Mouse (Mus musculus) left cerebral cortex, postnatal 36 days (tissue): Measurements from ENCODE around the gene Erv3. TPM values are rescaled to one million over a fixed set of nuclear protein-coding genes. Genes with fewer than 3 reads are reported as not detected.
A peak's percentile ranks its signal among the peaks of the same experiment; 100 is the strongest.

Source experiments
- DNase-seq, 2 experiments: peaks; one replicate each; pipeline ENCODE4 v3.0.0; 2021 to 2022; ENCODE audit warnings: low spot score in 2 of 2, mixed read lengths in 1 of 2
- intact Hi-C: fragments of 180-260 bp; cut with DNase I; formaldehyde crosslinking; loops from one replicate; pipeline ENCODE4 v1.15.1; 2025
- total RNA-seq, 2 experiments: library from RNA; stranded (reverse); gene quantifications; 2 replicates each; pipeline ENCODE4 v1.2.3; 2021

Erv3 gene
- total RNA-seq, 2 experiments from 2014 or later: 0.15 to 0.23 TPM

DNA sequence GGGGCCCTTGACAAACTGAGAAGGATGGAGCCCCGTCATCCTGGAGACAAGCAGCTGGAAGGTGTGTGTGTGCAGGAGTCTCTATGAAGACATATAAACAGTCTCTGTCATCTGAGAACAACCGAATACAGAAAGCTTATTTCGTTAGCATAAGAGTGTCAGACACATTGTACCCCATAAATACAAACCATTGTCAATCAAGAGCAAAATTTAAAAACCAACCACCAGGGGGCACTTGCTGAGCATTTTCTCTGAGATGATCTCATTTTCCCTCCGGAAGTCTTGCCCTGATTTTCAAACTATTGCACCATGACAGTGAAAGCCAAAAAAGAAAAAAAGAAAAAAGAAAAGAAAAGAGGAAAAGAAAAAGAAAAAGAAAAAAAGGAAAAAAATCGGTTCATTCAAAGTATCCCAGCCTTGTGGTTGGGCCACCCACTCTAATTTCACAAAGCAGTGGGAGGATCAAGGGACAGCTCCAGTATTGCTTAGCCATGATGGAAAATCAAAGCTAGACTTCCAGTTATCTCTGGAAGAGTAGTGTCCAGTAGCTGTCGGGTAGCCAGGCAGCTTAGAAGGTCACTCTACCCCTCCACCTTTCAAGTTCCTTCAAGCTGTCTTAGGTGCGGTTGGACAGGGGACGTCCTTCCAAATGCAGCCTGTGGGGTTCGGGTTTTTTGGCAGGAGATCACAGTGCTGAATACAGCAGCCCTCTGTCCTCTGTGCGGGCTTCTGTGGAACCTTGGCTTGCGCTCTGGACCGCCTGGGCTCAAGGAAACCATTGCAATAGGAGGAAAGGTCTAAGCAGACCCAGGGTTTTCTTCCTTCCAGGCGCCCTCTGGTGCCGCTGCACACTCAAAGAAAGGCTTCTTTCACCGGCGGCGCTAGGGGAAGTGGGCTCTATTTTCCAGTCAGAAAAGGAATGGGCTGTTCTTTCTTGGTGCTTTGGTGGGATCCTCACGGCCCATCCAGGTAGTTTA lies 31.3 kb downstream of the Erv3 start:
- DNase-seq: peak; percentile 36 to 45
- intact Hi-C loops: loop anchor here (1.0 to 10.0 kb wide), 5 partner anchors 69 to 417 kb away; partner anchors contain the start of gene Tmem230

DNA sequence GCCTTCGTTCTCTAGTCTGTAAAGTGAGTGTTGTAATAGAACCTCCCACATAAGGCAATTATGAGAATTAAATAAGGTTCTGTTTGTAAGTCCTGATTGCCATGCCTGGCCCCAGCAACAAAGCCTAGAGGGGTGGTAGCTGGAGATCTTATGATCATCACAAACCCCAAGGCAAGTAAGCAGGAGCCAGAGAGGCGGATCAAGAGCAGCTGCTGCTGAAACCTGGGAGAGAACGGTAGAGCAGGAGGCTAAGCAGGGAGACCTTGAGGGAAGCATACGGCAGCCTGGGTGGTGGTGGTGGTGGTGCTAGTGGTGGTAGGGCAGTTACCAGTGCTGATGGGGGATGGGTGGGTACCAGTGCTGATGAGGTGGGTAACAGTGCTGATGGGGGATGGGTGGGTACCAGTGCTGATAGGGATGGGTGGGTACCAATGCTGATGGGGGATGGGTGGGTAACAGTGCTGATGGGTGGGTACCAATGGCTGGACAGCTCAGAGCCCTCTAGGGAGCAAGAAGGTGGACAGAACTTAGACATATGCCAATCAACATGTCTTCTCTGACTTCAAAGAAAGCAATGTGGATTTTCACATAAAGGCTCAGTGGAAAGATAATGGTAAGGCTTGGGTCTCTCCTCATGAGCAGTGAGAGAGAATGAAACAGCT lies 32.4 kb downstream of the Erv3 start:
- intact Hi-C loops: loop anchor here (5.0 to 10.0 kb wide), 3 partner anchors 70 to 418 kb away; partner anchors contain the start of gene Tmem230

DNA sequence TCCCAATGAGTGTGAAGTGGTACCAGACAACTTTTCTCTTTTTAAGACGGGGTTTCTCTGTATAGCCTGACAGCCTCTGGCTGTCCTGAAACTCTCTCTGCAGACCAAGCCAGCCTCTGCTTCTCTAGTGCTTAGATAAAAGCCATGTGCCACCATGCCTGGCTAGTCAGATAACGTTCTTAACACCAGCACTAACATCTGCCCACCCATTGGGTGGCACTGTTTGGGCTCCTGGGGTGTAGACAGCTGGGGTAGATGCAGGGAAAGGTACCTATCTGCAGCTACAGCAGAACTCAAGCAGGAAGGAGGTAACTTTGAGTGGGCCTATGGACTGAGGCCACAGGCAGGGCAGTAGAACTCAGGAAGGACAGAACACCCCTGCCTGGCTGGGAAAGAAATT lies 34.0 kb downstream of the Erv3 start:
- intact Hi-C loops: loop anchor here (5.0 to 10.0 kb wide), 3 partner anchors 72 to 419 kb away; partner anchors contain the start of gene Tmem230
- no peak for DNase-seq

More for the DNA sequence above, 32.4 kb downstream of the Erv3 start:
- DNase-seq: no peak

DNA sequence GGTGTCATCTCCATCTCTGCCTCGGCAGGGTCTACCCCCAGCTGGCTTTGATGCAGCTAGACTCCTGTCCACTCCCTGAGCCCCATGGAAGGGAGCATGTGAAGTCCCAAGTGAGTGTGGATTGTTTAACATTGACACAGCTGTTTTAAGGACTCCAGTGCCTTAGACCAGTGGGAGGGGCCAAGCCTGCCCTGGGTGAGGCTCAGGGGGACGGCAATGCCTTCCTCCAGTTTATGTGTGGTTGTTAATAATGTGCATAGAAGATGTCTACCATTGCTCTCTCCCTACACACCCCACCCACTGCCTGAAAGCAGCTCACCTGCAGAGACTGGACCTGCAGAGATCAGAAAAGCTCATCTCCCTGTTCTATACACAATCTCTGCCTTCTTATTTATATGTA lies 35.6 kb downstream of the Erv3 start:
- intact Hi-C loops: loop anchor here (10.0 kb wide), 2 partner anchors 281 to 421 kb away; partner anchors contain the start of gene Tmem230
- no peak for DNase-seq

DNA sequence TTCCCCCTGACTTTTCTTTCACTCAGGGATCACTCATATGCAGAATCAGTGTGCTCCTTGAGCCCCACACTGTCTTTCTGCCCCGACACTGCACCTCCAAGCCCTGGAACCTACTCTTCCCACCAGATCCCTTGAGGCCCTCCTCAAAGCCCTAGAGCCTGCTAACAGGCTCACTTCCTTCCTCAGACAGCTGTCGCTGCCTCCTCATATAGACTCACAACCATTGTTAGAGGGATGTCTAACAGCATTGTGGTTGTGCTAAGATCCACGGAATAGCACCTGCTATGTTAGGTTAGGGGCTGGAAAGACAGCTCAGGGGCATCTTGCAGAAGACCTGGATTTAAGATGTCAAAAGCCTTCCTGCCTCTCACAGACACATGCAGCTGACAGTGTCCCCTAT lies 37.1 kb downstream of the Erv3 start:
- intact Hi-C loops: loop anchor here (10.0 kb wide), 2 partner anchors 282 to 422 kb away; partner anchors contain the start of gene Tmem230
- no peak for DNase-seq

DNA sequence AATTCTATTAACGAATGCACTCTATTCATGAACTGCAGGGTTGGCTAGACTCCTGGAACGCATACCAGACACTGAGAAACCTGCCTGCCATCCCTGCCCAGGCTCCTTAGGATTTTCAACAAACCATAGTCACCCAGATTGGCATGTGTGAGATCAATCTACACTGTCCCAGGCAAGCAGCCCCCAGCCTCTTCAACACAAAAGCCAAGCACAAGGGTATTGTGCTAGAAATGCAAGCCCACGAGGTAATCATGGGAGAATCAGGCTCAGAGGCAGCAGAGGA lies 37.9 kb downstream of the Erv3 start:
- DNase-seq: no peak
- intact Hi-C loops: loop anchor here (10.0 kb wide), 2 partner anchors 283 to 423 kb away; partner anchors contain the start of gene Tmem230

DNA sequence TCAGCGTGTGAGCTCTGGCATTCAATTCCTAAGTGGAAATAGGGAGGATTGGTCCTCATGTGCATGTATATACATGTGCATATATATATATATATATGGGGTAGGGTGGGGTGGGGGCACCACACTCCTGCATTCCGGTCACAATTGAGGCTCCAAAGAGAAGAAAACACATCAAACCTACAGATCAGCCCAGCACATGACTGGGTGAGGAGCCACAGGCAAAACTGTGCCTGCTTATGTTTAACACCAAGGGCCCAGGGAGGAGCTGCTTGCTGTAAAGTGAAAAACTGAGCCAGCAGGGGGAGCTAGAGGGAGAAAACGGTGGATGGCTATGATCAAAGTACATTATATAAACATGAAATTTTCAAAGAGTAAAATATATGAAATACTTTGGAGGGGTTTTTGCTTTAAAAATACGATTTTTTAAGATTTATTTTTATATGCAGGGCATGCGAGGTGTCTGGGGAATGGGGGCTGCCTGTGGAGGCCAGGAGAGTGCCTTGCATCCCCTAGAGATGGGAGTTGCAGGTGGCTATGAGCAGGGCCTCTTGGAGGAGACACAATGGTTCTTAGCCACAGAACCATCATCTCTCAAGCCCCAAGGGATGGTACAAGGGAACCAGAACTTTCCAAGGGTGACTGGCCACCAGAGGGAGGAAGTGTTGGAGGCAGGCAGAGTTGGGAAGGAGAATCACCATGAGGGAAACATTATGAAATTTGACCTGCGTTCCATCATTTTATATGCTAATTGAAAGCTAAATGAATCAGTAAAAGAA lies 38.4 kb downstream of the Erv3 start:
- peak; percentile 76 to 84 for DNase-seq
- intact Hi-C loops: loop anchor here (1.0 to 10.0 kb wide), 3 partner anchors 128 to 424 kb away; partner anchors contain the start of gene Tmem230

DNA sequence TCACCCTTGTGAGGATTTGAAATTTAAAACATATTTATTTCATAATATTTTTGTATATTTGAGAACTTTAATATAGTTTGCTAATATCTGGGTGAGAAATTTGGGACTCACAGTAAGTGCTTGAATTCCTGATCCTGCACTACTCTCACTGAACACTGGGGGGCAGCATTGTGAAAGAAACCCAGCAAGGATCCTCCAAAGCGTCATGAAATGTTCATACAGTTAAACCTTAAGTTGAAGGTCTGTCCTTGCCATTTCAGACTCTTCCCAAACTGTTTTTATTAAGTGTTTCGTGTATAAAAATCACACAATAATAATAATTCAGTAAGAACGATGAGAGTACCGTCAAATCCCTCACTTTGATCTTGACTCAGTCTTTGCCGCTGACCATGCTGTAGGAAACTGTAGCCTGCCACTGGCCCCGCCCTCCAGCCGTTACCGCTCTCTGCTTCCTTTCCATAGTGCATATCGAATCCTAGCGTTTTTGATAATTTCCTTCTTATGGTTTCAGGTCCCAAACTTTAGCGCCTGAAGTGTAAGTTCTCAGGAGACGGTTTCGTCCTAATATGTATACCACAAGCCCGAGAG lies 39.4 kb downstream of the Erv3 start:
- intact Hi-C loops: loop anchor here (1.0 to 10.0 kb wide), 3 partner anchors 129 to 425 kb away; partner anchors contain the start of gene Tmem230
- DNase-seq: peak; percentile 81 to 85

DNA sequence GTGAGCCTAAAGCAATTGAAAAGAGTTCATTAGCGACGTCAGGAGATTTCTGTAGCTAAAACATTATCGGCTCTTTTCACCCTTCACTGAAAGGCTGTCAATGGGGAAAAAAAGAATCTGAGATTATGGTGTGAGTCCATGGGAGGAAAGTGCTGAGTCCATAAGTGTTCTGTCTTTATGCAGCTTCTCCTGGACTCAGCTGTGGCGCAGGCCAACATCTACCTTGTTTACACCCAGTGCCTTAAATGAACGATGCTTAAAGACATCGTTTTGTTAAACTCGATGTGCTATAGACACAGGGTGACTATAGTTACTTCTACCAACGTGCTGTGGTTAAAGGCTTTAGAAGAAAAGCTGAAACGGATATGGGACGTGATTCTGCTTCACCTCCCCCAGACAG lies 45.2 kb downstream of the Erv3 start:
- intact Hi-C loops: loop anchor here (5.0 to 10.0 kb wide), 3 partner anchors 42 to 390 kb away; no protein-coding TSS in a partner anchor
- no peak for DNase-seq

DNA sequence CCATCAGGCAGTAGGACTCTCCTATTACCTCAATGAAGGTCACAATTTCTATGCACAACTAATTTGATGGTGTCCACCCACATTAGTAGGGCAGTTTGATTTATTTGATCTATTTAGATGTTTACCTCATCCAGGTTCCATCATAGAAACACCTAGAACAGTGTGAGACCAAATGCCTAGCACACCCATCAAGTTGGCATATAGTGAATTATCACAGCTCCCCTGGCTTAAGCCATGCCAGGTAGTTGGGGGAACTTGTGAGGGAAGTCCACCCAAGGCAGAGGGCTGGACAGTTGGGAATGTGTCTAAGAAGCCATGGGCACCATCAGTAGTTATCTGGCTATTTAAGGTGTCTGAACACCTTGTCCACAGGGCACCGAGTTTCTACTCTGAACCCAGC lies 46.1 kb downstream of the Erv3 start:
- intact Hi-C loops: loop anchor here (5.0 to 10.0 kb wide), 3 partner anchors 41 to 389 kb away; no protein-coding TSS in a partner anchor
- DNase-seq: no peak

DNA sequence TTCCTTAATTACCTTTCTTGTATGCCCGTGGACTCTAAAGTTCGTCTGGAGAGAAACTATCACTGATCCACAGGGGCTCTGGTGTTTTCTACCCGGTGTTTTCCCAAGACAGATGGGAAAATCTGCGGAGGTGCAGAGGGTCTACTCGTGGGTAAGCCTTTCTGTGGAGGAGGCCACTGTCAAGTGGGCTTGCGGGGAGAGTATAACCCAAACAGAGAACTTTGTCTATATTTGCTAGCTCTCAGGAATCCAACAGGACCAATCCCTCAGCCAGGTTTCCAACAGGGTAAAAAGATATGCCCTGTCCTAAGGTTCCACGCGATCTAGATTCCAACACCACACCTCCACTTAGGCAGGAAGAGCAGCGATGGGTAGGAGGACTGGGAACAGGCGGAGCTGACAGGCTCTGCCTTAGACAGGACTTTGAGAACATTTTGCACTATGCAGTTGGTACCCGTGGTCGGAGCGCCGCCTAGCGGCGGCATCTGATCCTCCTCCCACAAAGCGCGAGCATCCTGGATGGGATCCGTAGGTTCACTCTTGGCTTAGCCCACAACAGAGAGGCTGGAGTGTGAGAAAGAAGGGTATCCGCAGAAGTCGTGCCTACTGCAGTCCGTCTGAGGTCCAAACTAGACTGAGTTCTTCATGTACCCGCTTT lies 46.9 kb downstream of the Erv3 start:
- DNase-seq: peak; percentile 52 to 68
- intact Hi-C loops: loop anchor here (1.0 to 10.0 kb wide), 4 partner anchors 40 to 388 kb away; no protein-coding TSS in a partner anchor

DNA sequence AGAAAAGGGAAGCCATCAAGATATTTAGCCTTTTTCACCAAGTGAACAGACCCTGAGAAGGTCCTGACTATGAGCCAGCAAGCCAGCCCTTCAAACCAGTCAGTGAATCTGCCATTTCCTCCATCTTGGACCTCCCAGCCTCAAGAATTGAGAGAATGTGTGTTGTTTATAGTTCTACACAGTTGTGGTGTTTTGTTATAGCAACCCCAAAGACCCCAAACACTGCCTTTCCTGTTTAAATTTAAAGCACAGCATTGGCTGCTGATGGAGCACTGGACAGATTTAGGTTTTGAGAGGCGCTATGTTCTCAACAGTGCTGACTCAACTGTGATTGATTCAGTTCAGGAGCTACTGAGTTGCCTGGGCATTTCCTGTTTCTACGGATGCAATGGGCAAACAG lies 47.9 kb downstream of the Erv3 start:
- intact Hi-C loops: loop anchor here (1.0 to 10.0 kb wide), 4 partner anchors 39 to 387 kb away; no protein-coding TSS in a partner anchor
- no peak for DNase-seq

DNA sequence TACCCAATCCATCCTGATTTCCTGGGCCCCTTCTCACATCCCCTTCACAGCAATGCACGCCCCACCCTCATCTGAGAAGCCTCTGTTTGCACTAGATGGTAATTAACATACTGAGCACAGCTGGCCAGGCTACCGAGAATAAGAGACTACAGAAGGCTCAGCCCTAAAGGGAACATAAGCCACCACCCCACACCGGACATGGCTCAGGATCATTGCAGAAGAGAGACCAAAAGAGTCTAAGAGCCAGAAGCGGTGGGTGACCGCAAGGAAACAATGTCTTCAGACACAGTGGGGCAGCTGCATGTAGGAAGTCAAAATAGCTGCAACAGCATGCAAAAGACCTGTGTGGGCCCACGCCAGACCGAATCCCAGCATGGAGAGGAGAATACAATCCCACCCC lies 50.7 kb downstream of the Erv3 start:
- intact Hi-C loops: no loop called here
- no peak for DNase-seq

DNA sequence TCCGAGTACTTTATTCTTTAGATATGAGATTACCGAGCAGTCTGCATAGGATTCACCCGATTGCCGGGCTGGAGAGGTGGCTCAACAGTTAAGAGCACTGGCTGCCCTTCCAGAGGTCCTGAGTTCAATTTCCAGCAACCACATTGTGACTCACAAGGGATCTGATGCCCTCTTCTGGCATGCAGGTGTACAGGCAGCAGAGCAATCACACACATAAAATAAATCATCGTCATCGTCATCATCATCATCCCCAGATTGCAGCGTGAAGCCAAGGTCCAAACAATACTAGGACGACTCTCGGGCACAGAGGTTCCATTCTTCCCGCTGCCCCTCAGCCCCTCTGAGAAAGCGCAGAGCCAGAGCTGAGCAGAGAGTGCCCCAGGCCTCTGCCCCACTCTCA lies 51.9 kb downstream of the Erv3 start:
- intact Hi-C loops: no loop called here

DNA sequence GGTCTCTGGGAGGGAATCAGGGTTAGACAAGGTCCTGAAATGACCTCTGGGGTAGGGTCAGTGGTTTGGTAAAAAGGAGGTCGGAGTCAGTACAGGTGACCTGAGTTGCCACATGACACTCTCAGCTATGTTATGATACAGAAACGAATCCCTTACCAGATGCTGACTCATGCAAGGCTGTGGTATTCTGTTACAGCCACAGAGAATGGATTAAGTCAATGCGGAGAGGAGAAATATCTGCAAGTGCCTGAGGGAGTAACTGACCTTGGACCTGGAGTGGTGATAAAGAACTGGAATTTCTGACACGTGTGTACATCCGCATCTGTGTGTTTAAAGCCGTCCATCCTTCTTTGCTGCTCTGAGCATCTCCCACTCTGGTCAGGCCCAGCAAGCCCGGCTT lies 52.7 kb downstream of the Erv3 start:
- no peak for DNase-seq
- intact Hi-C loops: no loop called here

More for the DNA sequence above, 51.9 kb downstream of the Erv3 start:
- DNase-seq: no peak

DNA sequence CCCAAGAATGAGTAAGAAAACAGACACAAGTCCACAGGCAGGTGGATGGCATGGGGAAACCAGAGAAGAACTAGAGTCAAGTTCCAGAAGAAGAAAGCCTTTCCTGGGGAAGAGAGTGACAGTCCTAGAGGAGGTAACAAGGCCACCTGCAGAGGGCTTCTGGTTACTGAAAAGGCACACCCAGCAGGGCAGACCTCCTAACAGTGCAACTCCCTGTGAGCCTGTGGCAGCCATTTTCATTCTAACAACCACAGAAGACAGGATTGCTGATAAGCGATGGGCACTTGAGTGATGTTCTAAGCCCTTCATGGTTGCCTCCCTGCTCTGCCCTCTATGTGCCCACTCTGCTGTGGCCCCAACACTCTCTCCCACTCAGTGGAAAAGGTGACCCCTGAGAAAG lies 54.2 kb downstream of the Erv3 start:
- intact Hi-C loops: no loop called here
- no peak for DNase-seq

DNA sequence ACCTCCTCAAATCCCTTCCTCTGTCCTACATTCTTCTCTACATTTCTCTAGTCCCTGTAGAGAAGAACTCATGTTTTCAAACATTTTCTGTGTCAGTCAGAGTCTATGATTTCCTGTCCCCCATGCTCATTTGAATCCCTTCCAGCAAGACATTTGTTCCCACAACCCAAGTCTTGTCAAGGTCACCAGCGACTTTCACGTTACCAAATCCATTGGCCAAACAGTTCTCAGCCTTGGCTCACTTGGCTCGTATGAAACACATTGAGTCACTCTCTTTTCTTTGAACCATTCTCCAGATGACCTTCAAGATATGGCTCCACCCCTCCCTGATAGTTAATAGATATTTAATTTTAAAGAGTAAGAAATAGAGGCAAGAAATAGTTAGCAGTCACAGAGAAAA lies 55.7 kb downstream of the Erv3 start:
- no peak for DNase-seq
- intact Hi-C loops: no loop called here
